Mouse (Mus musculus): Measurements from ENCODE around the gene Fam43a. TPM values are rescaled to one million over a fixed set of nuclear protein-coding genes. Genes with fewer than 3 reads are reported as not detected.

Gene Fam43a
- total and polyA plus RNA-seq, 2 experiments from 2014 or later = 17.1 to 40.6 TPM

- peak overlapping the region; percentile 56 for H3K27ac ChIP-seq (ENCODE audit: low read depth)
- TF ChIP-seq CTCF (IDR thresholded peaks at IDR 0.05; ENCODE audit: low read depth) (no peak), EP300 (IDR thresholded peaks at IDR 0.05; ENCODE audit: low read depth) (no peak)
- H3K27me3 ChIP-seq (ENCODE audit: control insufficient read depth, insufficient read depth, low read length) = no peaks in the 10 kb centered on the region
- no peaks in the 10 kb centered on the region for H3K36me3 ChIP-seq (replicated peaks; ENCODE audit: control insufficient read depth, insufficient read depth, low read length)
- H3K4me3 ChIP-seq (ENCODE audit: low read depth, low read length) = peak overlapping the region; percentile 94
- DNase-seq (ENCODE audit: low spot score) = no peak
- ATAC-seq (ENCODE audit: insufficient read depth, low read depth) = no peak
- peak overlapping the region; percentile 84 for H3K4me2 ChIP-seq (ENCODE audit: low read depth, low read length)
- H3K4me1 ChIP-seq (ENCODE audit: control insufficient read depth, insufficient read depth) = peaks cover 13% of the 10 kb centered on the region
- 55% methylated on average over 18 of the region's 18 CpGs for WGBS
- H3K9ac ChIP-seq (replicated peaks; ENCODE audit: low read depth, low read length) = no peak overlapping the region
- no peaks in the 10 kb centered on the region for H3K9me3 ChIP-seq (replicated peaks; ENCODE audit: control insufficient read depth, low read length)
These were observed 3.4 kb downstream of the Fam43a start for GRCm38 (mm10) chr16:30602684-30603530.

DNA sequence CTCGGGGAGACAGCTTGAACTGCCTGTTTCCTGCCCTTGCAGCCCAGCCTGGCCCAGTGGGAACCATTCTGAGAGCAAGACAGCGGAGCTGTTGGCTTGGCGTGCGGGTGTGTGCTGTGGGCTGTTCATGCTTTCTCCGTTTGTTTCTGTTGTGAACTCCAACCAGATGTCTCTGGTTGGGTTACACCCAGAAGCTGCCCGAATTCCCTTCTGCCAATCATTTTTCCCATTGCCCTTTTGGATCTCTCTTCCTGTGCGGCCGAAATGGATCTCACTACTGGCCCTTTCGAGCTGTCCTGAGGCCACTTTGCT, 4.0 kb downstream of the Fam43a start:
- Histone ChIP-seq H3K4me2 (ENCODE audit: low read depth, low read length) (peak overlapping the region; percentile 84), H3K27ac (ENCODE audit: low read depth) (peak overlapping the region; percentile 56), H3K4me1 (ENCODE audit: control insufficient read depth, insufficient read depth) (peaks cover 13% of the 10 kb centered on the region), H3K4me3 (ENCODE audit: low read depth, low read length) (peak overlapping the region; percentile 94; the same call in 1 of the 2 replicates), H3K9ac (replicated peaks; ENCODE audit: low read depth, low read length) (no peak overlapping the region), H3K9me3 (replicated peaks; ENCODE audit: control insufficient read depth, low read length) (no peaks in the 10 kb centered on the region), H3K36me3 (replicated peaks; ENCODE audit: control insufficient read depth, insufficient read depth, low read length) (no peaks in the 10 kb centered on the region), H3K27me3 (ENCODE audit: control insufficient read depth, insufficient read depth, low read length) (no peaks in the 10 kb centered on the region)
- no peak for DNase-seq (ENCODE audit: low spot score)
- WGBS = 64% methylated on average over 9 of the region's 9 CpGs
- TF ChIP-seq EP300 (IDR thresholded peaks at IDR 0.05; ENCODE audit: low read depth) = no peak
- no peak for TF ChIP-seq CTCF (IDR thresholded peaks at IDR 0.05; ENCODE audit: low read depth)
- no peak for ATAC-seq (ENCODE audit: insufficient read depth, low read depth)

DNA sequence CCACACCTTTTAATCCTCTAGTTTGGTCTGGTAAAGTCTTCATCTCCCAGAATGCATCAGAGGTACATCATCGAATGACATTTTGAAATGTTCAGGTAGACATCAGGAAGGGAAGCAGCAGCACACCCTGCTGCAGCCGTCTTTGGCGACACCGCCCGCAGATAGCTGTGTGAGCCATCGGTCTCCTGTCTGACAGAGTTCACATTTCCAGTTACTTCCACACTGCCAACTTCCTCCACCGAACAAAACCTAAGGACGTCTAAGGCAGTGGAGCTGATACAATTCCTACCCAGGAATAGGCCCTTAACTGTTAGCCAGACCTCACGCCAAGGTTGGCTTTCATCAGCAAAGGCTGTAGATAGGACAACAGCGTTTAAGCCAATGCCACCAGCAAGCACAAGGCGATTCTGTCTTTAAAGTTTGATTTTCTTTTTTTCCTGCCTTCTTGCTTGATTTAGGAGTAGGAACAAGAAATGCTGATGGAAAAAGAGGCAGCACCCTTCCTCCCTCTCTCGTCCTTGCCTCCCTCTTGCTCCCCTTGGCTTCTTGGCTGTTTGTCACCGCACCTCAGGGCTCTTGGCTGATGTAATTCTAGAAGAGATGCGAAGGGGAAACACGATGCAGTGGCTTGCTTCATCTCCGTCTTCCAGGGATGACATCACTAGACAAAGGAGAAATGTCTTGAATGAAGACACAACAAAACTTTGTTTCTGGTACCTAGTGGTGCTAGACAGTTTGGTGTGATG, 4.7 kb downstream of the Fam43a start:
- TF ChIP-seq CTCF (IDR thresholded peaks at IDR 0.05; ENCODE audit: low read depth) (no peak), EP300 (IDR thresholded peaks at IDR 0.05; ENCODE audit: low read depth) (no peak)
- Histone ChIP-seq H3K9ac (replicated peaks; ENCODE audit: low read depth, low read length) (no peak overlapping the region), H3K27ac (ENCODE audit: low read depth) (peak overlapping the region; percentile 56), H3K36me3 (replicated peaks; ENCODE audit: control insufficient read depth, insufficient read depth, low read length) (no peaks in the 10 kb centered on the region), H3K4me1 (ENCODE audit: control insufficient read depth, insufficient read depth) (peaks cover 13% of the 10 kb centered on the region), H3K9me3 (replicated peaks; ENCODE audit: control insufficient read depth, low read length) (no peaks in the 10 kb centered on the region), H3K4me2 (ENCODE audit: low read depth, low read length) (no peak overlapping the region), H3K4me3 (ENCODE audit: low read depth, low read length) (no peak overlapping the region), H3K27me3 (ENCODE audit: control insufficient read depth, insufficient read depth, low read length) (no peaks in the 10 kb centered on the region)
- ATAC-seq (ENCODE audit: insufficient read depth, low read depth) = no peak
- 55% methylated on average over 16 of the region's 16 CpGs for WGBS
- no peak for DNase-seq (ENCODE audit: low spot score)

DNA sequence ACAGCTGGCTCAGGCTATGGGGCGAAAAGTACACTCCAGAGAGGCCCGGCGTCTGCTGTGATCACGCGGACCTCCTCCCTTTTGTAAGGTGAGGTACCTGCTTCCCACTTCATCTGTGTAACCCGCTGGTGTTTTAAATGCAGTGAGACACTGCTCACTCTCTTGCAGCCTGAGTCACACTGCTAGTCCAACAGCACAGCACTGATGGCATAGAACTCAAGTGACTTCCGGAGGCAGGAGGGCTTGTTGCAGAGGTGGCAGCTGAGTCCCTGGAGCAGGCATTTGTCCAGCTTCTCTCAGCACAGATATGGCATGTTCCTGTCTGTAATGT, 5.2 kb downstream of the Fam43a start:
- Histone ChIP-seq H3K36me3 (replicated peaks; ENCODE audit: control insufficient read depth, insufficient read depth, low read length) (no peaks in the 10 kb centered on the region), H3K9me3 (replicated peaks; ENCODE audit: control insufficient read depth, low read length) (no peaks in the 10 kb centered on the region), H3K27ac (ENCODE audit: low read depth) (peak overlapping the region; percentile 56), H3K4me2 (ENCODE audit: low read depth, low read length) (no peak overlapping the region), H3K9ac (replicated peaks; ENCODE audit: low read depth, low read length) (no peak overlapping the region), H3K4me1 (ENCODE audit: control insufficient read depth, insufficient read depth) (peaks cover 13% of the 10 kb centered on the region), H3K4me3 (ENCODE audit: low read depth, low read length) (no peak overlapping the region), H3K27me3 (ENCODE audit: control insufficient read depth, insufficient read depth, low read length) (no peaks in the 10 kb centered on the region)
- DNase-seq (ENCODE audit: low spot score) = no peak
- no peak for ATAC-seq (ENCODE audit: insufficient read depth, low read depth)
- 32% methylated on average over 7 of the region's 7 CpGs for WGBS
- TF ChIP-seq EP300 (IDR thresholded peaks at IDR 0.05; ENCODE audit: low read depth) (no peak), CTCF (IDR thresholded peaks at IDR 0.05; ENCODE audit: low read depth) (no peak)

- peaks cover 13% of the 10 kb centered on the region for H3K4me1 ChIP-seq (ENCODE audit: control insufficient read depth, insufficient read depth)
- H3K27me3 ChIP-seq (ENCODE audit: control insufficient read depth, insufficient read depth, low read length) = no peaks in the 10 kb centered on the region
- 68% methylated on average over 6 of the region's 6 CpGs for WGBS
- no peak overlapping the region for H3K27ac ChIP-seq (ENCODE audit: low read depth)
- ATAC-seq (ENCODE audit: insufficient read depth, low read depth) (no peak), DNase-seq (ENCODE audit: low spot score) (no peak)
- no peak overlapping the region for H3K9ac ChIP-seq (replicated peaks; ENCODE audit: low read depth, low read length)
- no peaks in the 10 kb centered on the region for H3K9me3 ChIP-seq (replicated peaks; ENCODE audit: control insufficient read depth, low read length)
- H3K36me3 ChIP-seq (replicated peaks; ENCODE audit: control insufficient read depth, insufficient read depth, low read length) = no peaks in the 10 kb centered on the region
- no peak overlapping the region for H3K4me3 ChIP-seq (ENCODE audit: low read depth, low read length)
- H3K4me2 ChIP-seq (ENCODE audit: low read depth, low read length) = no peak overlapping the region
- TF ChIP-seq EP300 (IDR thresholded peaks at IDR 0.05; ENCODE audit: low read depth) = no peak
- TF ChIP-seq CTCF (IDR thresholded peaks at IDR 0.05; ENCODE audit: low read depth) = no peak
These were observed 6.0 kb downstream of the Fam43a start for GRCm38 (mm10) chr16:30605528-30605927.
